Mouse (Mus musculus): ENCODE results near the gene Plekha3. TPM values are rescaled to one million over a fixed set of nuclear protein-coding genes. Genes with fewer than 3 reads are reported as not detected.

Plekha3 gene
- total and polyA plus RNA-seq, 3 experiments: 12.1 to 38.6 (median 30.0) TPM

- TF ChIP-seq USF2 (conservative IDR thresholded peaks at IDR 0.05; ENCODE audit: low read depth, low read length) (no peak), PAX5 (IDR thresholded peaks at IDR 0.05; ENCODE audit: low read length) (no peak), GABPA (IDR thresholded peaks at IDR 0.05; ENCODE audit: insufficient replicate concordance, low read depth, low read length) (no peak), NRF1 (IDR thresholded peaks at IDR 0.05; ENCODE audit: low read depth, low read length) (no peak), HCFC1 (IDR thresholded peaks at IDR 0.05; ENCODE audit: low read depth, low read length) (no peak), ZKSCAN1 (IDR thresholded peaks at IDR 0.05; ENCODE audit: borderline replicate concordance, low read depth, low read length) (no peak), RCOR1 (conservative IDR thresholded peaks at IDR 0.05; ENCODE audit: low read depth, low read length) (no peak), ELF1 (IDR thresholded peaks at IDR 0.05; ENCODE audit: low read depth, low read length) (no peak), POLR2AphosphoS2 (IDR thresholded peaks at IDR 0.05; ENCODE audit: low read depth, low read length) (no peak), JUND (conservative IDR thresholded peaks at IDR 0.05; ENCODE audit: low read depth, low read length) (no peak), SMC3 (IDR thresholded peaks at IDR 0.05; ENCODE audit: low read depth, low read length) (no peak)
- Histone ChIP-seq H3K27ac (ENCODE audit: insufficient read depth, low read depth) (no peak overlapping the region), H3K4me1 (ENCODE audit: control insufficient read depth in 1 of 2, insufficient read depth in 2 of 2) (peaks cover 4 to 7% of the 10 kb centered on the region in 2 experiments; a peak in 3 of 4 replicates), H3K9ac (ENCODE audit: insufficient read depth, low read depth) (0 out of 2 replicates have a peak overlapping the region, but pooled peaks have one; percentile 46), H3K4me3 (replicated peaks in 1 of 3; ENCODE audit: low read depth in 2 of 3, low read length in 2 of 3, poor library complexity in 1 of 3) (peak overlapping the region in 1 of 3 experiments; percentile 68), H3K4me2 (ENCODE audit: insufficient read depth, low read depth, poor library complexity, severe bottlenecking) (peak overlapping the region; percentile 19; the same call in 1 of the 2 replicates), H3K9me3 (replicated peaks; ENCODE audit: low read length) (no peaks in the 10 kb centered on the region), H3K79me2 (replicated peaks; ENCODE audit: control insufficient read depth, extremely low read depth, insufficient read depth, poor library complexity, severe bottlenecking) (no peaks in the 10 kb centered on the region), H3K36me3 (replicated peaks in 1 of 2; ENCODE audit: control insufficient read depth in 1 of 2, insufficient read depth in 1 of 2, low read length in 1 of 2) (no peaks in the 10 kb centered on the region), H3K27me3 (replicated peaks) (no peaks in the 10 kb centered on the region)
- no peak for DNase-seq (ENCODE audit: extremely low read depth)
- dilution Hi-C loops (cut with MboI; ENCODE audit: extremely low pct_ligation_motif_present, extremely low pct_unique_long_range_greater_than_20kb, low sequenced_read_pairs): no loop called here
- in situ Hi-C loops (cut with MboI; ENCODE audit: low pct_ligation_motif_present, low pct_unique_long_range_greater_than_20kb, low sequenced_read_pairs): no loop called here
Measured at GRCm38 (mm10) chr2:76648666-76649141, 26.4 kb upstream of the Plekha3 start.

GRCm38 (mm10) chr2:76653070-76653469 lies 22.0 kb upstream of the Plekha3 start:
- Histone ChIP-seq H3K27me3 (replicated peaks) (no peaks in the 10 kb centered on the region), H3K79me2 (replicated peaks; ENCODE audit: control insufficient read depth, extremely low read depth, insufficient read depth, poor library complexity, severe bottlenecking) (no peaks in the 10 kb centered on the region), H3K27ac (ENCODE audit: insufficient read depth, low read depth) (no peak overlapping the region), H3K4me1 (ENCODE audit: control insufficient read depth in 1 of 2, insufficient read depth in 2 of 2) (0 out of 4 replicates have a peak, but pooled peaks cover 0 to 2% of the 10 kb centered on the region in 2 experiments), H3K36me3 (replicated peaks in 1 of 2; ENCODE audit: control insufficient read depth in 1 of 2, insufficient read depth in 1 of 2, low read length in 1 of 2) (no peaks in the 10 kb centered on the region), H3K4me2 (ENCODE audit: insufficient read depth, low read depth, poor library complexity, severe bottlenecking) (no peak overlapping the region), H3K9ac (ENCODE audit: insufficient read depth, low read depth) (no peak overlapping the region), H3K4me3 (replicated peaks in 1 of 3; ENCODE audit: low read depth in 2 of 3, low read length in 2 of 3, poor library complexity in 1 of 3) (no peak overlapping the region), H3K9me3 (replicated peaks; ENCODE audit: low read length) (no peaks in the 10 kb centered on the region)
- DNase-seq (ENCODE audit: extremely low read depth): no peak
- in situ Hi-C loops (cut with MboI; ENCODE audit: low pct_ligation_motif_present, low pct_unique_long_range_greater_than_20kb, low sequenced_read_pairs) (no loop called here), dilution Hi-C loops (cut with MboI; ENCODE audit: extremely low pct_ligation_motif_present, extremely low pct_unique_long_range_greater_than_20kb, low sequenced_read_pairs) (no loop called here)
- TF ChIP-seq CTCF (conservative IDR thresholded peaks at IDR 0.05 in 1 of 2, IDR thresholded peaks at IDR 0.05 in 1 of 2; ENCODE audit: low read depth in 2 of 2, low read length in 2 of 2) (peak in 1 of 2 experiments; percentile 14; a peak in 1 of 4 replicates), BHLHE40 (IDR thresholded peaks at IDR 0.05; ENCODE audit: low read depth, low read length) (no peak), GABPA (IDR thresholded peaks at IDR 0.05; ENCODE audit: insufficient replicate concordance, low read depth, low read length) (no peak)

- H3K9ac ChIP-seq (ENCODE audit: insufficient read depth, low read depth): no peak overlapping the region
- no peaks in the 10 kb centered on the region for H3K79me2 ChIP-seq (replicated peaks; ENCODE audit: control insufficient read depth, extremely low read depth, insufficient read depth, poor library complexity, severe bottlenecking)
- no peak overlapping the region for H3K27ac ChIP-seq (ENCODE audit: insufficient read depth, low read depth)
- DNase-seq (ENCODE audit: extremely low read depth): no peak
- dilution Hi-C loops (cut with MboI; ENCODE audit: extremely low pct_ligation_motif_present, extremely low pct_unique_long_range_greater_than_20kb, low sequenced_read_pairs) (no loop called here), in situ Hi-C loops (cut with MboI; ENCODE audit: low pct_ligation_motif_present, low pct_unique_long_range_greater_than_20kb, low sequenced_read_pairs) (no loop called here)
- H3K4me2 ChIP-seq (ENCODE audit: insufficient read depth, low read depth, poor library complexity, severe bottlenecking): no peak overlapping the region
- H3K9me3 ChIP-seq (replicated peaks; ENCODE audit: low read length): no peaks in the 10 kb centered on the region
- H3K27me3 ChIP-seq (replicated peaks): no peaks in the 10 kb centered on the region
- H3K36me3 ChIP-seq (replicated peaks in 1 of 2; ENCODE audit: control insufficient read depth in 1 of 2, insufficient read depth in 1 of 2, low read length in 1 of 2): no peaks in the 10 kb centered on the region
- no peak overlapping the region for H3K4me3 ChIP-seq (replicated peaks in 1 of 3; ENCODE audit: low read depth in 2 of 3, low read length in 2 of 3, poor library complexity in 1 of 3)
- H3K4me1 ChIP-seq (ENCODE audit: control insufficient read depth in 1 of 2, insufficient read depth in 2 of 2): 0 out of 4 replicates have a peak, but pooled peaks cover 0 to 2% of the 10 kb centered on the region in 2 experiments
- no peak for TF ChIP-seq PAX5 (IDR thresholded peaks at IDR 0.05; ENCODE audit: low read length)
- no peak for TF ChIP-seq ETS1 (conservative IDR thresholded peaks at IDR 0.05; ENCODE audit: low read depth, low read length)
- TF ChIP-seq SIN3A (IDR thresholded peaks at IDR 0.05; ENCODE audit: low read length): no peak
- no peak for TF ChIP-seq UBTF (IDR thresholded peaks at IDR 0.05; ENCODE audit: low read depth, low read length)
- no peak for TF ChIP-seq NRF1 (IDR thresholded peaks at IDR 0.05; ENCODE audit: low read depth, low read length)
- TF ChIP-seq MAZ (IDR thresholded peaks at IDR 0.05; ENCODE audit: low read depth, low read length): no peak
- no peak for TF ChIP-seq CHD2 (IDR thresholded peaks at IDR 0.05; ENCODE audit: low read length)
- no peak for TF ChIP-seq JUN (IDR thresholded peaks at IDR 0.05; ENCODE audit: insufficient read depth, low read depth, low read length)
- no peak for TF ChIP-seq IRF4 (IDR thresholded peaks at IDR 0.05; ENCODE audit: low read depth, low read length)
- no peak for TF ChIP-seq HCFC1 (IDR thresholded peaks at IDR 0.05; ENCODE audit: low read depth, low read length)
- TF ChIP-seq E2F4 (IDR thresholded peaks at IDR 0.05; ENCODE audit: insufficient replicate concordance, low read depth, low read length): no peak
- TF ChIP-seq SMC3 (IDR thresholded peaks at IDR 0.05; ENCODE audit: low read depth, low read length): no peak
- TF ChIP-seq CHD1 (IDR thresholded peaks at IDR 0.05; ENCODE audit: low read depth, low read length): no peak
- TF ChIP-seq USF1 (IDR thresholded peaks at IDR 0.05; ENCODE audit: low read depth, low read length): no peak
- no peak for TF ChIP-seq MYC (IDR thresholded peaks at IDR 0.05; ENCODE audit: low read depth, low read length)
- no peak for TF ChIP-seq KAT2A (IDR thresholded peaks at IDR 0.05; ENCODE audit: insufficient replicate concordance, low read length)
- TF ChIP-seq POLR2AphosphoS2 (IDR thresholded peaks at IDR 0.05; ENCODE audit: low read depth, low read length): no peak
Measured at GRCm38 (mm10) chr2:76654646-76655045, 20.4 kb upstream of the Plekha3 start.
